Mouse (Mus musculus): ENCODE results near the gene Slc18a2.

DNA sequence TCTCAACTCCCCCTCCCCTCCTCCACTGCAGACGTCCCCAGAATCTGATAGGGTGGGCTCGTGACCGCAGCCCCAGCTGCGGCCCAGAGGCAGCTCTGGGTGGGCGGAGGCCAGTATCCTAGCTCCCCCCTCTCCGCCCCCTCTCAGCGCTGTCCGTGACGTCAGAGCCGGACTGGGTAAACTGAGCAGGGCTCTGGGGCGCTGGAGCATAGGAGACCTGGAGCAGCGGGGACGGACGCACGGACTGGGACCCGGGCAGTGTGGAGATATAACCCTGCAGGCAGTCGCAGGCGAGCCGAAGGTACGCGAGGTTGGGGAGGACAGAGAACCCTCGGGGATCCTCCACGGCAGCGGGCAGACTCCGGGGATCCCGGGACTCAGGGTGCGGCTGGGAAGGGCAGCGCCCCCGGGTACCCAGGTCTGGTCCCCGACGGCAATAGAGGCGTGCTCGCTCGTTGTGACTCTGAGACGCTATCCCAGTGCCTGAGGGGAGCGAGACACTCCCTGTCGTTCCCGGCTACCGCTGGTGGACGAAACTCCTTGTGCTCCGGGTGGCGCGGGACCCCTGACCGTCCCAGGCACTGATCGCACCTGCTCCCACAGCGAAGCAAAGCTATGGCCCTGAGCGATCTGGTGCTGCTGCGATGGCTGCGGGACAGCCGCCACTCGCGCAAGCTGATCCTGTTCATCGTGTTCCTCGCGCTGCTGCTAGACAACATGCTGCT lies at the start of gene Slc18a2:
- no peak for TF ChIP-seq CTCF (IDR thresholded peaks at IDR 0.05; ENCODE audit: insufficient read depth, low read depth, low read length)
- no peak for TF ChIP-seq POLR2A (IDR thresholded peaks at IDR 0.05; ENCODE audit: insufficient read depth, low read depth, low read length)
